8 mouse cellular contexts compared by ENCODE assay signal in the genomic region with DNA sequence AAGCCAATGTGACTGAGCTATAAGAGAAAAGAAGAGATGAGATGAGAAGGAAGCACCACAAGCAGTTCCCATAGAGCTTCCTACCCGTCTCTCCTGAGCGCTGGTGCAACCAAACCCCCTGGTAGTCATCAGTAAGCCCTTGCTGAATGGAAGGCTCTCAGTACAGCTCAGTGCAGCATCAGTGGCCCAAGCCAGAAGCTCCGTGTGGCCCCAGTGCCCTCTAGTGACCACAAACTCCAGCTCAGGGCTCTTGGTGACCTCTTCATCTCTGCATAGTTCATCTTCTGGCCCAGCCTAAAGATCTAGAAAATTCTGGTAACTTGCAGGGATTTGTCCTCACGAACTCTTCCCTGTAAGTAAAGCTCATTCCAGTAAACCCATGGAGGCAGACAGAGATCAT.
DNase-seq lines count a peak whose midpoint lies in the region; ATAC-seq and TF ChIP-seq lines count a peak whose summit lies in the region.

No protein-coding gene starts in this region.

- H3K9ac ChIP-seq in midbrain, embryonic 11.5 days (ENCODE audit: low read length), result no peak overlapping the region
- H3K9ac ChIP-seq in midbrain, embryonic 15.5 days, result no peak overlapping the region

- WGBS in midbrain, embryonic 11.5 days, result 43% methylated on average over 4 of the region's 4 CpGs
- 44% methylated on average over 4 of the region's 4 CpGs for WGBS in midbrain, embryonic 15.5 days
- 66% methylated on average over 4 of the region's 4 CpGs for WGBS in olfactory bulb, adult 2 months

- H3K27ac ChIP-seq in midbrain, embryonic 11.5 days (ENCODE audit: low read depth, low read length), result no peak overlapping the region
- H3K27ac ChIP-seq in midbrain, embryonic 15.5 days, result no peak overlapping the region
- H3K27ac ChIP-seq in olfactory bulb, adult 2 months (ENCODE audit: insufficient read depth, low read depth, low read length), result no peak overlapping the region

- TF ChIP-seq POLR2A in olfactory bulb, adult 2 months (IDR thresholded peaks at IDR 0.05; ENCODE audit: insufficient read depth, low read depth, low read length), result no peak

- H3K4me2 ChIP-seq in midbrain, embryonic 11.5 days, result no peak overlapping the region
- no peak overlapping the region for H3K4me2 ChIP-seq in midbrain, embryonic 15.5 days

- H3K9me3 ChIP-seq in midbrain, embryonic 11.5 days (ENCODE audit: control insufficient read depth, low read length), result no peaks in the 10 kb centered on the region
- H3K9me3 ChIP-seq in midbrain, embryonic 15.5 days, result no peaks in the 10 kb centered on the region

- intact Hi-C loops in heart, postnatal 10 days (cut with DNase I), result loop anchor here (1.0 to 5.0 kb wide), 3 partner anchors 130 to 382 kb away; no protein-coding TSS in a partner anchor
- intact Hi-C loops in left cerebral cortex, postnatal 14 days (cut with DNase I), result no loop called here

- no peak overlapping the region for H3K4me3 ChIP-seq in midbrain, embryonic 11.5 days (ENCODE audit: low read depth, low read length)
- H3K4me3 ChIP-seq in midbrain, embryonic 15.5 days, result no peak overlapping the region
- H3K4me3 ChIP-seq in olfactory bulb, adult 2 months (ENCODE audit: insufficient read depth, low read depth, low read length), result no peak overlapping the region

- H3K36me3 ChIP-seq in midbrain, embryonic 11.5 days (ENCODE audit: control insufficient read depth, insufficient read depth, low read length), result no peaks in the 10 kb centered on the region
- H3K36me3 ChIP-seq in midbrain, embryonic 15.5 days (replicated peaks), result no peaks in the 10 kb centered on the region

- no peaks in the 10 kb centered on the region for H3K27me3 ChIP-seq in midbrain, embryonic 11.5 days (ENCODE audit: control insufficient read depth, insufficient read depth, low read length)
- no peaks in the 10 kb centered on the region for H3K27me3 ChIP-seq in midbrain, embryonic 15.5 days (replicated peaks)

- ATAC-seq in midbrain, embryonic 11.5 days (ENCODE audit: low FRiP score), result no peak
- ATAC-seq in midbrain, embryonic 15.5 days (replicated peaks), result no peak
- ATAC-seq in erythroblast, adult 5-6 weeks (replicated peaks; ENCODE audit: low FRiP score, poor library complexity, severe bottlenecking), result no peak

- no peaks in the 10 kb centered on the region for H3K4me1 ChIP-seq in midbrain, embryonic 11.5 days (ENCODE audit: control insufficient read depth, insufficient read depth, low read length)
- no peaks in the 10 kb centered on the region for H3K4me1 ChIP-seq in midbrain, embryonic 15.5 days
- peaks cover 17% of the 10 kb centered on the region for H3K4me1 ChIP-seq in olfactory bulb, adult 2 months (ENCODE audit: control insufficient read depth, insufficient read depth, low read length)

- TF ChIP-seq CTCF in olfactory bulb, adult 2 months (IDR thresholded peaks at IDR 0.05; ENCODE audit: insufficient read depth, low read depth, low read length), result peak; percentile 36; the same call in 1 of the 2 replicates

- DNase-seq in midbrain, embryonic 11.5 days (ENCODE audit: low spot score, missing footprints), result peak; percentile 84
- peak; percentile 41 for DNase-seq in Muller cell, postnatal 12 days (ENCODE audit: inconsistent ontology term)
- peak; percentile 67 to 76 for DNase-seq in cerebellum, adult 18-20 months
- DNase-seq in heart, postnatal 10 days, result peak; percentile 71 to 72
- peak; percentile 24 to 57 for DNase-seq in left cerebral cortex, postnatal 14 days (ENCODE audit: low spot score in 2 of 2)
